Mouse (Mus musculus) layer of hippocampus, adult 18-20 months (tissue): ENCODE results near the gene Tas2r136. TPM values are rescaled to one million over a fixed set of nuclear protein-coding genes. Genes with fewer than 3 reads are reported as not detected.

Experiments used
- DNase-seq, 2 experiments: peaks; one replicate each; pipeline ENCODE4 v3.0.0; 2022; ENCODE audit warnings: low spot score in 2 of 2
- long read RNA-seq: library from polyadenylated mRNA; stranded (forward); transcript quantifications from one replicate; pipeline ENCODE4 v2.0.0, GENCODE M21; 2021
- total RNA-seq, 2 experiments: library from RNA; stranded (reverse); gene quantifications; 2 replicates each; pipeline ENCODE4 v1.2.3; 2021

The Tas2r136 gene
- not detected for total RNA-seq
- long read RNA-seq, result 0 reads

DNA sequence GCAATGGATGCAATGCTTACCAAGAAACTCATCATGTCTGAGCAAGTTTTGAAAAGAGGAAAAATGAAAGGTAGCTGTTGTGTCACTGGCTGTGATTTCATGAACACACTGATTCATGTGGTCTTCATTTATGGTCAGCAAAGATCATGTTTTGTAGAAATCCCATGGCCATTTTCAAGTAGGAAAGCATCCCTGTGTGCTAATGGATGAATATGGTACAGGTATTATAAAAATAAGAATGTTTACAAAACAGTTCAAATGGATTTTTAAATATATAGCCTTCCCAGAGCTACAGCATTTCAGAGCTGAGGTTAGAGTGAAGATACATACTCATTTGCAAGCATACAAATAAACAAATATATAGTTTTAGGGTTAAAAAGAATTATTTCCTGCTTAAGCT, at the start of gene Tas2r136:
Gene Tas2r136 (minus strand): TSS at position 101 of the 400 bp plus-strand sequence.
- DNase-seq, result no peak

DNA sequence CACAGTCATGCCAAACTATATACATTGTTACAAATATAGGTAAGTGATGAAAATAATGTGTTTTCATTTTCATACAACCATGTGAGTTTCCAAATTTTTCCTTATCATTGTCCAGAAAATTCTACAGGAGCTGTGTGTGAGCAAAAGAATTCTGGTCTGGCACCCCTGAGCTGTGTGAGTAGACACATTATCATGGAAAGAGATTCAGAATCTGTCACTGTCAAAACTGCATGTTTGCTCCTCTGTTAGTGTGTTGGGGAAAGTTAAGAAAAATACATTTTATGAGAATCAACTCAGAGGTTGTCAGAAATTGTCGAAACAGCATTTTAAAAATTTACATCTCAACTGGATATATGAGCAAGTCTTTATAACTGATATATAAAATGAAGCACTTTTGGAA, 24.6 kb upstream of the Tas2r136 start, which contains the start of gene Tas2r117:
Gene Tas2r117 (plus strand): TSS at position 301 of the 400 bp plus-strand sequence.
- DNase-seq, result no peak

GRCm38 (mm10) chr6:132795393-132795792, 17.4 kb upstream of the Tas2r136 start:
- DNase-seq, result no peak

- no peak for DNase-seq
Observed at GRCm38 (mm10) chr6:132761831-132762230, 16.1 kb downstream of the Tas2r136 start, which contains the start of gene Tas2r102. TSS of gene Tas2r102 (plus strand) at chr6:132762131.

DNA sequence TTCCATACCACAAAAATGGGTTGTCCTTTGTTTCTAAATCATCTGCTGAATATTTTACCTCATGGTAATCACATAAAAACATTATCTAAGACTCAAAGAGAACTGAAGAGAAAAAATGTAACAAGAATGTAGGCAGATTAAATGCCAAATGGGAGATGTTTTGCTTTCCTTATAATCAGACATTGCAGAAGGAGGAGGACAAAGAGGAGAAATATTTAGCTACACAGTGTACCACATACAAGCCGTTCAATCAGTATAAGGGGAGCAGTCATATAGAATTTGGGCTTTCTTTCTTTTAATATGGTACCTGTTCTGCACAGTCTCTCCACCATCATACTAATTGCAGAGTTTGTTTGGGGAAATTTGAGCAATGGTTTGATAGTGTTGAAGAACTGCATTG, 23.5 kb downstream of the Tas2r136 start, which contains the start of gene Tas2r124:
Gene Tas2r124 (plus strand): TSS at position 301 of the 400 bp plus-strand sequence.
- DNase-seq, result no peak

DNA sequence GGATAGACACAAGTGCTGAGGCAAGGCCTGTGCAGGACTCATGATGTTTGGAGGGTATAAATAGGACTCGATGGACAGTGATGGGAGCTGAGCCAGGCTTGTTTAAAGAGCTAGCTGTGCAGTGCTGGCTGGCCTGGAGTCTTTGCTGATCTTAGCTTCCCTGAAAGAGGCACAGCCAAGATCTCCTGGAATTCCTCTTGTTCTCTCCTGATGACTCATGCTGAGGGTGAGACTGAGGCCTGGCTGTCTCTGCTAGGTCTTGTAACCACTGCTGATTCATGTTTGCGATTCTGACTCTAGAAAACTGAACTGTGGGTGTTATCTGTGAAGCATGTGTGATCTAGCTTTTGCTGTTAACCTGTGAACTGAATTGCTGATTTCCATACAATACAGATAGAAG, 27.8 kb downstream of the Tas2r136 start:
- DNase-seq, result no peak

DNA sequence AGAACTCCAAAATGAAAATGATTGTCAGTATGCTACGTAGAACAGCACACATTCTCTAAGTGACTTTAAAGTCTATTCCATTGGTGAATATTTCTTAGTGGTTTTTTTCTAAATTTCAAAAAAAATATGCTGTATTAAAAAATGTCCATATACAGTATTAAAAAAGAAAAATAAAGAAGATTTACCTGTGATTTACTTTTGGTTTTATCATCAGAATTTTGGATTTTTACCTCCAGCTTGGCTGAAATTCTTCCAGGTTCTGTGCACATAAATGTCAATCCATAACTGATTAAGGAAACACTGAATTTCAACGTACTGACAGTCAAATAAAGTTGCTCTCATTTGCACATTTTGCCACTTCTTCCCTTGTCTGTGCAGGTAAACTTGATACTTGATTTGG, 40.0 kb downstream of the Tas2r136 start, which contains the start of gene Tas2r115:
Gene Tas2r115 (minus strand): TSS at position 101 of the 400 bp plus-strand sequence.
- no peak for DNase-seq

Other genes with a start within 250 kb of the Tas2r136 start
- gene Prh1, start 208.4 kb downstream of the Tas2r136 start, total RNA-seq, result not detected
- not detected for gene Prp2, start 182.2 kb downstream of the Tas2r136 start, total RNA-seq
- gene A630073D07Rik, start 126.6 kb downstream of the Tas2r136 start, total RNA-seq, result not detected
- not detected for gene Tas2r120, start 121.2 kb downstream of the Tas2r136 start, total RNA-seq
- gene Tas2r121, start 77.2 kb downstream of the Tas2r136 start, total RNA-seq, result not detected
- gene Tas2r122, start 66.2 kb downstream of the Tas2r136 start, total RNA-seq, result not detected
- not detected for gene Tas2r115, start 40.1 kb downstream of the Tas2r136 start, total RNA-seq
- gene Tas2r124, start 23.4 kb downstream of the Tas2r136 start, total RNA-seq, result not detected
- gene Tas2r102, start 16.0 kb downstream of the Tas2r136 start, total RNA-seq, result not detected
- not detected for gene Tas2r117, start 24.7 kb upstream of the Tas2r136 start, total RNA-seq
- not detected for gene Tas2r123, start 69.0 kb upstream of the Tas2r136 start, total RNA-seq
- gene Tas2r116, start 77.3 kb upstream of the Tas2r136 start, total RNA-seq, result not detected
- not detected for gene Tas2r110, start 89.8 kb upstream of the Tas2r136 start, total RNA-seq
- gene Tas2r113, start 114.8 kb upstream of the Tas2r136 start, total RNA-seq, result not detected
- not detected for gene Tas2r125, start 131.5 kb upstream of the Tas2r136 start, total RNA-seq
- not detected for gene Tas2r129, start 172.9 kb upstream of the Tas2r136 start, total RNA-seq
- gene Tas2r131, start 179.8 kb upstream of the Tas2r136 start, total RNA-seq, result not detected
- gene Tas2r109, start 202.8 kb upstream of the Tas2r136 start, total RNA-seq, result not detected